Comparison of ENCODE assay signal across 19 mouse cellular contexts in the genomic region with DNA sequence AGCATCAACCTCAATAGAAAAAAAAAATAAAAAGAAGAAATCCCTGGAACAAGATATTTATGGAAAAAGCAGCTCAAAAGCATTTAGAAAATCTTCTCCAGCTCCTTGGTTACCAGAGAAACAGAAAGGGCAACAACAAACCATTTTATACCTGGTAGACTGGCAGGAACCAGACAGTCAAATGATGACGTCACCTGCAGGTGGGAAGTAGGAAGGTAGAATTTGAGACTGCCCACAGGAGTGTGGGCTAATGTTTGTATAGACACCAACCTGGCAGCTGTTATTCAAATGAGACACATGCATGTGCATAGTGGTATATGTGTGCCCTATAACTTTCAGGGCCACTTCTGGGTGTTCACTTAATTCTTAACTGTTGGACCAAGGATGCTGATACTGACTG.
A peak's percentile ranks its signal among the peaks of the same experiment; 100 is the strongest.
DNase-seq lines count a peak whose midpoint lies in the region; ATAC-seq and TF ChIP-seq lines count a peak whose summit lies in the region.
"Had no signal": no experiment of that assay in that cellular context is flagged by ENCODE, and none has a peak within 500 bp of the region (broad histone marks: within the 10 kb centered on the region; RNA-seq: fewer than 3 reads in every experiment).

No protein-coding gene starts in this region.

- WGBS in forebrain, postnatal 0 days = 68% methylated on average over 1 of the region's 1 CpGs
- 81% methylated on average over 1 of the region's 1 CpGs for whole genome bisulfite sequencing in forebrain, embryonic 14.5 days

- H3K9ac ChIP-seq in forebrain, postnatal 0 days = no peak overlapping the region
- no peak overlapping the region for H3K9ac ChIP-seq in forebrain, embryonic 14.5 days (ENCODE audit: low read length)
- H3K9ac ChIP-seq: embryonic facial prominence, embryonic 12.5 days; forebrain, embryonic 12.5 days had no signal

- H3K9me3 ChIP-seq in forebrain, postnatal 0 days (ENCODE audit: low read length) = no peaks in the 10 kb centered on the region
- H3K9me3 ChIP-seq in forebrain, embryonic 14.5 days (replicated peaks; ENCODE audit: control insufficient read depth, low read length) = no peaks in the 10 kb centered on the region
- H3K9me3 ChIP-seq: embryonic facial prominence, embryonic 10.5 days; embryonic facial prominence, embryonic 12.5 days had no signal

- no peaks in the 10 kb centered on the region for H3K4me1 ChIP-seq in forebrain, postnatal 0 days (ENCODE audit: insufficient read depth)
- 0 out of 2 replicates have a peak, but pooled peaks cover 3% of the 10 kb centered on the region for H3K4me1 ChIP-seq in forebrain, embryonic 14.5 days (ENCODE audit: control insufficient read depth, insufficient read depth, low read length)
- H3K4me1 ChIP-seq: embryonic facial prominence, embryonic 12.5 days had no signal

- TF ChIP-seq CTCF in forebrain, postnatal 0 days (IDR thresholded peaks at IDR 0.05; ENCODE audit: low read depth) = no peak

- H3K4me2 ChIP-seq in forebrain, postnatal 0 days (ENCODE audit: low read depth) = no peak overlapping the region
- H3K4me2 ChIP-seq in forebrain, embryonic 14.5 days (ENCODE audit: low read length) = no peak overlapping the region
- H3K4me2 ChIP-seq: embryonic facial prominence, embryonic 12.5 days; forebrain, embryonic 12.5 days had no signal

- no peaks in the 10 kb centered on the region for H3K27me3 ChIP-seq in forebrain, postnatal 0 days (ENCODE audit: insufficient read depth, low read length)
- H3K27me3 ChIP-seq in forebrain, embryonic 14.5 days (replicated peaks; ENCODE audit: control insufficient read depth, insufficient read depth, low read length) = no peaks in the 10 kb centered on the region
- H3K27me3 ChIP-seq: embryonic facial prominence, embryonic 12.5 days had no signal

- ATAC-seq in forebrain, postnatal 0 days = peak; percentile 34
- no peak for ATAC-seq in forebrain, embryonic 14.5 days
- ATAC-seq: forebrain, embryonic 16.5 days had no signal

- no peak overlapping the region for H3K4me3 ChIP-seq in forebrain, postnatal 0 days (ENCODE audit: low read depth, low read length)
- no peak overlapping the region for H3K4me3 ChIP-seq in forebrain, embryonic 14.5 days (ENCODE audit: low read depth, low read length)
- H3K4me3 ChIP-seq: embryonic facial prominence, embryonic 10.5 days; embryonic facial prominence, embryonic 12.5 days; forebrain, embryonic 12.5 days had no signal

- DNase-seq in forebrain, postnatal 0 days = no peak
- no peak for DNase-seq in forebrain, embryonic 14.5 days (ENCODE audit: low spot score)
- DNase-seq in right cerebral cortex, postnatal 25 days = peak; percentile 44
- DNase-seq in right cerebral cortex, adult 18-20 months = no peak
- DNase-seq in induced T-regulatory cell, adult 2 months (ENCODE audit: low read depth) = peak; percentile 43
- DNase-seq in embryo, embryonic 11 days = no peak
- DNase-seq: adrenal gland, adult 2 months; adrenal gland, postnatal 10 days; adrenal gland, postnatal 25 days; cerebellum, adult 11 months; cerebellum, adult 18-20 months; cerebellum, adult 8-10 months; cerebellum, adult 9-11 months; cerebellum, postnatal 14 days; cerebellum, postnatal 36 days had no signal

- H3K36me3 ChIP-seq in forebrain, postnatal 0 days (ENCODE audit: insufficient read depth) = no peaks in the 10 kb centered on the region
- no peaks in the 10 kb centered on the region for H3K36me3 ChIP-seq in forebrain, embryonic 14.5 days (ENCODE audit: control insufficient read depth, insufficient read depth, low read length)
- H3K36me3 ChIP-seq: embryonic facial prominence, embryonic 10.5 days; embryonic facial prominence, embryonic 12.5 days; forebrain, embryonic 12.5 days had no signal

- peak overlapping the region; percentile 64; the same call in 1 of the 2 replicates for H3K27ac ChIP-seq in forebrain, postnatal 0 days (ENCODE audit: low read depth, low read length)
- no peak overlapping the region for H3K27ac ChIP-seq in forebrain, embryonic 14.5 days (ENCODE audit: low read depth, low read length)
- H3K27ac ChIP-seq: embryonic facial prominence, embryonic 10.5 days; embryonic facial prominence, embryonic 12.5 days; forebrain, embryonic 12.5 days had no signal

Comparison
In these comparisons a context has a peak if more than half of its experiments do, and no peak if none do; other contexts are left out.
1. DNase-seq: peak in right cerebral cortex, postnatal 25 days (single experiment) and induced T-regulatory cell, adult 2 months (single experiment); none in forebrain, postnatal 0 days (single experiment), forebrain, embryonic 14.5 days (single experiment), right cerebral cortex, adult 18-20 months (single experiment) and embryo, embryonic 11 days (single experiment).